Mouse (Mus musculus) frontal cortex, postnatal 36 days (tissue): ENCODE measurements at regions not wholly inside any gene's neighbourhood (a gene's known extent, or its start where the extent isn't known, plus 50 kb on each side); places are given as distances from the start of the nearest gene placed in this dataset.

ENCODE experiments used
- DNase-seq, 2 experiments: peaks; one replicate each; pipeline ENCODE4 v3.0.0; 2022; ENCODE audit warnings: low spot score in 2 of 2

- DNase-seq: no peak
Observed at GRCm38 (mm10) chr13:90739797-90740196, 165.4 kb downstream of the Atp6ap1l start.

DNA sequence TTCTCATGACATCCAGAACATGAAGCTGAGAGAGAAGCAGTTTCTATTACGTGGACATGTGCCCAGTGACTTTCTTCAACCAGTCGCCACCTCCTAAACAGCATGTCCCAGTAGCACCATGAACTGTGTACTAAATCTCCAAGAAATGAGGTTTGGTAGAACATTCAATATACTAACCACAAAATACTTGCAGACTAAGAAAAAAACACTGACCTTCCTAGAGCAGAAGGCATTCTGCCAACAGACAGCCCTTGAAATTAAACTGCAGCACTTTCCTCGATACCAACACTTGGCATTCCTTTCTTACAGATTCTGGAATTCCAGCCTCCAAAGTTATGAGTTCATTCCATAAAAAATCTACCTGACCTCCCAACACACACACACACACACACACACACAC, 166.6 kb downstream of the Atp6ap1l start:
- no peak for DNase-seq

DNA sequence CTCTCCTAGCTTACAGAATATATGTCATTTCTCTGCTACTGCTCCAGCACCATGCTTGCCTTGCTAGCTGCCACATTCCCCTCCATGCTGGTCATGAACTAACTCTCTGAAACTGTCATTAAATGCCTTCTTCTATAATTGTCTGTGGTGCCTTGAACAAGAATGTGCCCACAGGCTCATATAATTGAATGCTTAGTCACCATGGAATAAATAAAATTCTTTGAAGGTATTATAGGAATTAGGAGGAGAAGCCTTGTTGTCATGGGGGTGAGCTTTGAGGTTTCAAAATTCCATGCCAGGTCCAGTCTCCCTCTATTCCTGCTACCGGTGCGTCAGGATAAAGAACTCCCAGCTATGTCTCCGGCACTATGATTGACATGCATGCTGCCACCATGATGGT, 171.9 kb downstream of the Atp6ap1l start:
- no peak for DNase-seq

- DNase-seq: no peak
Observed at GRCm38 (mm10) chr13:90729078-90729477, 176.1 kb downstream of the Atp6ap1l start.

DNA sequence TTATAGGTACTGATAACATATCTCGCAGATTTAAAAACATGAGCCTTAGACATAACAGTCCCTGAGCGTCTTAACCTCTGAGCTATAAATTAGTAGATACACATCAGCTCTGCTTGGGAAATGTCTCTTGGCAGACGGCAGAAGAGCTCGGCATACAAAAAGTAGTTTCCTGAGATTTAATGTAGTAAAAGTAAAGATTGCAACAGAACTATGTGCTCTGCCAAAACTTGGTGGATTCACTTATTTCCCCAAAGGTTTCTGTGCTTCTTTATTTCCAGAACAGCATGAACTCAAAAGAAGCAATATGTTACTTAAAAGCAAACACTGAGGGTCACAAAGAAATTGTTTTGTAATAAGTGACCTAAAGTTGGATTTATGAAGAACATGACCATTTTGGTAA, 177.3 kb downstream of the Atp6ap1l start:
- no peak for DNase-seq

- DNase-seq: no peak
Observed at GRCm38 (mm10) chr13:90725053-90725827, 179.9 kb downstream of the Atp6ap1l start.

- DNase-seq: no peak
Observed at GRCm38 (mm10) chr13:90724598-90724997, 180.6 kb downstream of the Atp6ap1l start.

DNA sequence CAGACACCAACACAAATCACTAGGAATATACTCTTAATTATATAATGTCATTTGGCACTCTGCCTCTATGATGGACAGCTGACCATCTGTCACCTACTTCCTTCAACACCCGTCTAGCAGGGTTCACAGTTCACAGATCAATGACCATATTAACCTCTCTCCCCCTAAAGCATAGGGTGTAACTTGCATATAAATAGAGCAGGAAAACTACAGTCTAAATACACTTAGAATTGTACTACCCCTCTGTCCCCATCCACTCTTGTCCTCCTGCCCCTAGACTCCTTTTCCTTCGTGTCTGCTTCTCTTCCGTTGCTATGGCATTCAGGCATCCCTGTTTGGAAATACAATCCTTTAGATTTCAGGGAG, 181.6 kb downstream of the Atp6ap1l start:
- DNase-seq: no peak

DNA sequence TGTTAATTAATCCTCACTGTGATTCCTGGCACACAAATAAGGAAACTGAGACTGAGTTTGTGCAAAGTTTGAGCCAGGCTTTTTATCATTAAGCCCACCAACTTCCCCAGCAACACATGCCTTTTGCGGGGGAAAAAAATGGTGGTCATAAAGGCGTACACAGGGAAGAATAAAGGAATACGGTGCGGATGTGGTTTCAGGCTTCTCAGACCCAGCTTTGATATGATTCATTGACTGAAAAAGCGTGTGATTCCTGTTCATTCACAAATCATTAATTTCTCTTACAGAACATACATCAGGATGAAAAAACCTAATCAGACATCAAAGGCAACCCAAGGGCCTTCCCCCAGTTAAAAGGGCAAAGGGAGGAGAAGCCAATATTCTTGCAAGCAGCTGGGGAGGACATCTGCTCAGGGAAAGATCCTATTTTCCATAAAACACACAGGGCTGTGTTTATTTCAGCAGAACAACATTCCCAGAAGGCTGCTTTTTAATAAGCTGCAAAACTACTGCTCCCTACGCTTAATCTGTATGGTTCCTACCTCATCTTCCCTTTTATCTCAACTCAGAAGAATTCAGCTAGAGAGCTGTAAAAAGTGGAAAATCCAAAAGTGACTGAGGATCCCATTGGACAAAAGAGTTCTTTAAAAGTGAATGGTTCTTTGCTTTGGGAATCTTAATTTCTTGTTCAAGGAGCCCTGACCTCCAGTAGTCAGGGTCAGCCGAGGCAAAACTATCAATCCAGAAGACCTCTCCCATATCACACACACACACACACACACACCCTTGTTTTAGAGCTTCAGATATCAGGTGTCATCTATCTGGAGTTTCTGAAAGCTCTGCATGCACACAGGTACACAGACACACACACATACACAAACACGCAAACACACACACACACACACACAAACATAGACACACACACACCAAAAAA, 182.3 kb downstream of the Atp6ap1l start:
- DNase-seq: no peak

- DNase-seq: no peak
Observed at GRCm38 (mm10) chr13:90684324-90684723, 220.8 kb downstream of the Atp6ap1l start.

GRCm38 (mm10) chr13:90679162-90680010, 225.8 kb downstream of the Atp6ap1l start:
- no peak for DNase-seq

DNA sequence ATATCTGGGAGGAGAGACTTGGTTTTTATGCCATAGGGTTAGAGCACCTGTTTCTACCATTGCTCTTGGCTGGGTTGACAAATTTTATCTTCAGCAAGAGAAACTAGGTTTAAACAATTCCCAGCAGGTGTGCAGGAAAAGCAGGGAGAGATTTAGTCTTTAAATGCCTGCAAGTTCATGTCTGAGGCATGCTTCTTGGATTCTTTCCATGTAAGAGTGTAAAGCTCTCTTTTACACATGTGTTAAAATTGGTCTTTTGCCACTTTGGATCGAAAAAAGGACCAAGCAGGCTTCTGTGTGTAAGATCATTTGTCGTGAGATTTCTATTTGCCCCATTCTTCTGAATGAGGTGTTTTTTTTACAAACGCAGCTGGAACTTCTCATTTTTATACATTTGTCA, 231.3 kb downstream of the Atp6ap1l start:
- no peak for DNase-seq

DNA sequence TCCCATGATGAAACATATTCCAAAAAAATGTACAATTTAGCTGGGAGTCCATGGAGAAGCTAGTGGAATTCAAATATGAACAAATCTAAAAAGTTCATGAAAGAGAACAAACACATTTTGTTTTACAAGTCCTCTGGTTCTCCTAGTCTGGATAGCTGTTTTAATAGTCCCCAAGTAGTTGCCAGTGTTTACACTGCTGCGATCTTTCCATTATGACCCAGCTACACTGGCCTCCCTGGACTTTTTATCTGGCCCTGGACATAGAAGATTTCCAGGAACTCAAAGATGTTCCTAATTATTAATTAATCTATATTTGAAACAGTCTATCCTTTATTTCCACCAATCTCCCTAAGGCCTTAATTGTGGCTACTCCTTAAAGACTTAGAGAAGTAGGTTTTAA, 232.1 kb downstream of the Atp6ap1l start:
- no peak for DNase-seq

GRCm38 (mm10) chr13:90661567-90662141, 243.5 kb downstream of the Atp6ap1l start:
- no peak for DNase-seq

GRCm38 (mm10) chr13:90660950-90661349, 244.2 kb downstream of the Atp6ap1l start:
- DNase-seq: no peak

DNA sequence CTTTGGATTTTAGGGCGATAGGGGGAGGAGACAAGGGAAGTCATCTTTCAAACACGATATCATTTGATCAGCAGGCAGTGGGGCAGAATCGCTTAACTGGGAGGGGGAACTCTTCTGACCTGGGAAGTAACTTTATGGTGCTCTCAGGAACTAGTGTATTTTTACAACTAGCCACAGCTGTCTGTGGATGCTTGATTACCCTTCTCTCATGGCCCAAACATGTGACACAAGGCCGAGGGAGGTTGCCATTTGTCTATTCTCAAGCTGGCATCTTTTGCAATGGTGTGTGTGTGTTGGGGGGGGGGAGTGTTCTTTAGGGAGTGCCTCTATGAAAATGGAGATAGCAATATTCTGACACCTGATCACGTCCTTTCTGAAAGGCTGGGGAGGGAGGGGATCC, 246.1 kb downstream of the Atp6ap1l start:
- DNase-seq: no peak

GRCm38 (mm10) chr13:90646356-90646755, 258.8 kb downstream of the Atp6ap1l start:
- no peak for DNase-seq

- DNase-seq: no peak
Observed at GRCm38 (mm10) chr13:90644216-90644615, 260.9 kb downstream of the Atp6ap1l start.

DNA sequence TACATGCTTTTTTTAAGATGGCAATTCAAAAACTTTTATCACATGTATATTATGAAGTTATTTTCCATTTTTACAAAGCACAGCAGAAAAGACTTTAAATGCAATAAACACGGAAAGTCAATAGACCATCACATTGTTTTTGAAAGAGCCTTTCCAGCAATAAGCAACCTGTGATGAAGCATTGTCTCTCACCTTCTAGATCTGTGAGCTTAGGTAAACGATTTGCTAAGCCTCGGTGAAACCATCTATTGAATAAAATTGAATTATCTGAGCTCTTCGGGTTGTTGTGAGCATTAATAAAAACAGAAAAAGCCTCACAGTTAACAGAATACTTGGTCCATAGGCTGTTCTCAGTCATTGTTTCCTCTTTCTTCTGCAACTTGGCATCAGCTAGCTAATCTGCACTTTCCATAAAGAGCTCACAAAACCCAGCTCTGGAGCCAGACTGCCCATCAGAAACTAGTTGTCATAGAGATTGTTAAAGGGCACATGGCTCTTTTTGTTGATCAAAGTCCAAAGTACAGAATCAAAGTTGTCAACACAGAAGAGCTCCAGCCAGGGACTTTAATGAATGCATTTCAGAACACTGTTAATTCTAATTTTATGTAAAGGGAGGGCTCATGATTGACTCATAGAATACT, 261.5 kb downstream of the Atp6ap1l start:
- no peak for DNase-seq

DNA sequence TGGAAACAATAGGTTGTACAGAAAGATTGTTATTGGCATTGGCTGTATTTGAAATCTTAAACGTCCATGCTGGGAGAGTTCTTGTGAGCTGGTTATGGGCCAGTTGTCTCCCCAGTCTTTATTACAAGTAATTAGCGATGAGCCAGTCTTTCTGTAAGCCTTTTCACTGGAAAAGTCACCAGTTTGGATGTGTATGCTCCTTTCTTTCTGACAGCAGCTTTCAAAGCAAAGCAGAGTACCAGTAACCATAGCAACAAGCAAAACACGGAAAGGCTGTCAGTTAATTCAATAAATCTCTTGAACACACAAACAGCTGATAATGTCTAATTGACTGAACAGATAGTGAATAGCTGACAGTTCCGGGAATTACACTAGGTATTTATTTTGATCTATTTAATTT, 262.0 kb downstream of the Atp6ap1l start:
- no peak for DNase-seq

- DNase-seq: no peak
Observed at GRCm38 (mm10) chr13:90642206-90642823, 262.8 kb downstream of the Atp6ap1l start.
